Mouse (Mus musculus) megakaryocyte-erythroid progenitor cell, adult 5-6 weeks (primary cell): ENCODE data around the gene Hsd11b1. TPM values are rescaled to one million over a fixed set of nuclear protein-coding genes. Genes with fewer than 3 reads are reported as not detected.

ENCODE experiments used
- ATAC-seq: replicated peaks from 2 replicates; pipeline ENCODE4 v1.8.0; 2016; ENCODE audit warnings: mild to moderate bottlenecking, inconsistent platforms; ENCODE audit not compliant: severe bottlenecking, poor library complexity, low FRiP score, low TSS enrichment
- total RNA-seq, 2 experiments: library from RNA; stranded (forward) in 1 of 2; stranded (reverse) in 1 of 2; fragments of 200-1000, 215-1000 nt in 1 of 2; fragments of >200 nt in 1 of 2; fragmentation: Nextera tagmentation in 1 of 2; gene quantifications; 2 replicates each; pipeline ENCODE4 v1.2.3; 2014 to 2017

Gene Hsd11b1
- total RNA-seq, 2 experiments from 2014 or later = not detected

- no peak for ATAC-seq
These were observed 49.8 kb downstream of the Hsd11b1 start for GRCm38 (mm10) chr1:193214053-193214452.

- ATAC-seq = no peak; the same call in 1 of the 2 replicates
These were observed 52.5 kb downstream of the Hsd11b1 start for GRCm38 (mm10) chr1:193211371-193211770.

- ATAC-seq = peak; percentile 96
These were observed 55.7 kb downstream of the Hsd11b1 start for GRCm38 (mm10) chr1:193208178-193208577.

GRCm38 (mm10) chr1:193207503-193207902 is 56.4 kb downstream of the Hsd11b1 start, which contains the start of gene Lamb3:
Lamb3 (plus strand) TSS chr1:193207699.
- ATAC-seq = no peak

GRCm38 (mm10) chr1:193205431-193205830 is 58.4 kb downstream of the Hsd11b1 start:
- no peak for ATAC-seq

GRCm38 (mm10) chr1:193203821-193204220 is 60.1 kb downstream of the Hsd11b1 start:
- 0 out of 2 replicates have a peak, but pooled peaks have one; percentile 40 for ATAC-seq

GRCm38 (mm10) chr1:193201383-193201778 is 62.5 kb downstream of the Hsd11b1 start, which contains the start of gene Traf3ip3:
Traf3ip3 (minus strand) TSS chr1:193201703.
- ATAC-seq = peak; percentile 40

GRCm38 (mm10) chr1:193200640-193201382 is 63.1 kb downstream of the Hsd11b1 start:
- ATAC-seq = 0 out of 2 replicates have a peak, but pooled peaks have one; percentile 15

GRCm38 (mm10) chr1:193198312-193198711 is 65.6 kb downstream of the Hsd11b1 start:
- peak; percentile 21 for ATAC-seq

GRCm38 (mm10) chr1:193197494-193198205 is 66.2 kb downstream of the Hsd11b1 start:
- ATAC-seq = peak; percentile 39; the same call in 1 of the 2 replicates

- ATAC-seq = no peak
These were observed 68.6 kb downstream of the Hsd11b1 start for GRCm38 (mm10) chr1:193195169-193195810.

- ATAC-seq = no peak
These were observed 69.3 kb downstream of the Hsd11b1 start for GRCm38 (mm10) chr1:193194416-193195140.

GRCm38 (mm10) chr1:193191675-193192283 is 72.1 kb downstream of the Hsd11b1 start:
- peak; percentile 62 for ATAC-seq

- no peak for ATAC-seq
These were observed 74.1 kb downstream of the Hsd11b1 start for GRCm38 (mm10) chr1:193189771-193190170.

GRCm38 (mm10) chr1:193189151-193189621 is 74.7 kb downstream of the Hsd11b1 start:
- ATAC-seq = no peak

- ATAC-seq = no peak
These were observed 75.6 kb downstream of the Hsd11b1 start for GRCm38 (mm10) chr1:193188257-193188656.

- no peak for ATAC-seq
These were observed 82.8 kb downstream of the Hsd11b1 start for GRCm38 (mm10) chr1:193181104-193181503.

- no peak for ATAC-seq
These were observed 89.6 kb downstream of the Hsd11b1 start for GRCm38 (mm10) chr1:193174143-193174733.

- no peak for ATAC-seq
These were observed 90.1 kb downstream of the Hsd11b1 start for GRCm38 (mm10) chr1:193173810-193174129.
